Mouse (Mus musculus) heart, postnatal 36 days (tissue): Measurements from ENCODE around the gene Smim1. TPM values are rescaled to one million over a fixed set of nuclear protein-coding genes. Genes with fewer than 3 reads are reported as not detected.

Experiments
- DNase-seq, 2 experiments: peaks; one replicate each; pipeline ENCODE4 v3.0.0; 2021 to 2022
- intact Hi-C: fragments of 180-260 bp; cut with DNase I; formaldehyde crosslinking; loops from one replicate; pipeline ENCODE4 v1.15.1; 2025
- total RNA-seq, 2 experiments: library from RNA; stranded (reverse); gene quantifications; 2 replicates each; pipeline ENCODE4 v1.2.3; 2021

The Smim1 gene
- 1 to 10 TPM; 5.9 to 7.0 TPM for total RNA-seq

DNA sequence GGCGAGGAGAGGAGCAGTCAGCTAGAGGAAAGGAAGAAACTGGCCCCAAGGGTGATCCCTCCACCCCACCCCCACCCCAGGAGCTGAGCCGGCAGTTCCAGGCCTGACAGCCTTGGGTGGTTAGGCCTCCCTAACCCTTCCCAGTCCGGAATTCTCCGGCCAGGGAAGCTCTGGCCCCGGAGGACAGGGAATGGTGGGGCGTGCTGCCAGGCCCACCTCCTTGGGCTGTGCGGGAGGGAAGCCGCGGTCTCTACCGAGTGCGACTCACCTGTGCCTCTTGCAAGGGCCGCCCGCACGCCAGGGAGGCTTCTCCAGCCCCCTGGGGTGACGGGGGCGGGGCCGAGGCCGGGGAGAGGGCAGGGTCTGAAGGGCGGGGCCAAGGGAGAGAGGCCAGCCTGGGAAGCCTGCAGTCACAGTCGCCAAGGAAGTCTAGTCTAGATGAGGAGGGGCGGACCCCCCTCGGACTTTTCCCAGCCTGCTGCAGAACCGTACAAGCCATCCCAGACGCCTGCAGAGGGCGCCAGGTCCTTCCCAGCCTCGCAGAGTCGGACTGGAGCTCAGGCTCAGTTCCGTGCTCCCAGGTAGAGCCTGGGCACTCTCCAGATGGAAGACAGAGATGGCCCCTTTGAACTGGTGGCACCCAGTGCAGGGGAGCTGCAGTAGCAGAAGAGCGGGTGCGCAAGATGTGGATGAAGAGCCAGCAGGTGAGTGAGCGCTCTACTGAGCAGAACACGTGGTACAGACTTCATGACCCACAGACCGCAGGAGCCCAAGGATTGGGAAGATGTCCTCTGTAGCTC, at the start of gene Smim1:
Gene Smim1, minus strand, starts transcription at position 590 of the 800 bp plus-strand sequence.
- peak; percentile 63 to 69 for DNase-seq
- intact Hi-C loops, result no loop called here

DNA sequence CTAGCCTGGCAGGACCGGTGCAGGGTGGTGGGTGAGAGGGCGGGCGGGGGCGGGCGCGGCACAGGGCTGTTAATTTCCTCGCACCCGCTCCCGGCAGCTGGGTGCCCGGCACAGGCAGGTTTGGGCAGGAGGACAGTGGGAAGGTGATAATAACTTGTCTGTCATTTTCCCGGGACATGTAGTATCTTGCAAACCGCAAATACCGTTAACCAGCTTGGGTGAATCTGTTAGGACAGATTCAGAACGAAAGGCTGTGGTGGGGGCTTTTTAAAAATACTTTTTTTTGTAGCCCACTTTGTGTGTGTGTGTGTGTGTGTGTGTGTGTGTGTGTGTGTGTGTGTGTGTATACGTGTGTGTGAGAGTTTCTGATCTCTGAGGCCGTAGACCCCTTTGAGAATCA, 45.9 kb upstream of the Smim1 start:
- DNase-seq, result no peak
- intact Hi-C loops, result no loop called here

DNA sequence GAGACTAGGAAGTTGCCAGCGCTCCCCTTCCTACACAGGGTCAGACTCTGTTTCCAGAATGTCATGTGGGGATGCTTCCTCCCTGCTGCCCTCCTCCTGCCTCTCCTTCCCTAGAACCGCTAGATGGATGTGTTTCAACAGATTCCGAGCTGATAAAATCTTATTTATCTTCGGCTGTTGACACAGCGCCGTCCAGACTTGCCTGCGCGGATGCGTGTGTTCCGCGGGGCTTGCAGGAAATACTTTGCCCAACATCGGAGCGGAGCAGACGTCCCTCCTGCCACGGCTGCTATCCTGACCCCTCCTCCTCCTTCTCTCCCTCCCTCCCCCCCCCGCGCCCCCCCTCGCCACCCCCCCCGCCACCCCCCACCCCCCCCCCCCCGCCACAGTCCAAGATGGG, 45.5 kb upstream of the Smim1 start:
- intact Hi-C loops, result no loop called here

DNA sequence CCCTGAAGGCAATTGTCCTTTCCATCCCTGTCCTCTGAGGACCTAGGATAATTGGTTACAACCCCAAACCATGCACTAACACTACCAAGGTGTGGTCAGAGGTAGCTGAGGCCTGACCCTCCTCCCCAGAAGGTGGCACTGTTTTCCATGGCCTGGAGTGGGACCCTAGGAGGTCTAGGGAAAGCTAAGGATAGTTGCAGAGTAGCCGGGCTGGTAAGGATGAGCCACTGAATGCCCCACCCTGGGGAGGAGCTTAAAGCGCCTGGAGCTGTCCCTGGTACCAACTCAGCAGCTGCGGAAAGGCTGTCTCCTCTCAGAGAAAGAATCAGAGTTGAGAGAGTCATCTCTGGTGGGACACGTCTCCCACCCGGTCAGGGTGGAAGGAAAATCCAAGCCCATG, 44.9 kb upstream of the Smim1 start:
- DNase-seq, result peak in 1 of 2 experiments; percentile 9
- intact Hi-C loops, result no loop called here

More for the DNA sequence above, 45.5 kb upstream of the Smim1 start:
- DNase-seq, result no peak

DNA sequence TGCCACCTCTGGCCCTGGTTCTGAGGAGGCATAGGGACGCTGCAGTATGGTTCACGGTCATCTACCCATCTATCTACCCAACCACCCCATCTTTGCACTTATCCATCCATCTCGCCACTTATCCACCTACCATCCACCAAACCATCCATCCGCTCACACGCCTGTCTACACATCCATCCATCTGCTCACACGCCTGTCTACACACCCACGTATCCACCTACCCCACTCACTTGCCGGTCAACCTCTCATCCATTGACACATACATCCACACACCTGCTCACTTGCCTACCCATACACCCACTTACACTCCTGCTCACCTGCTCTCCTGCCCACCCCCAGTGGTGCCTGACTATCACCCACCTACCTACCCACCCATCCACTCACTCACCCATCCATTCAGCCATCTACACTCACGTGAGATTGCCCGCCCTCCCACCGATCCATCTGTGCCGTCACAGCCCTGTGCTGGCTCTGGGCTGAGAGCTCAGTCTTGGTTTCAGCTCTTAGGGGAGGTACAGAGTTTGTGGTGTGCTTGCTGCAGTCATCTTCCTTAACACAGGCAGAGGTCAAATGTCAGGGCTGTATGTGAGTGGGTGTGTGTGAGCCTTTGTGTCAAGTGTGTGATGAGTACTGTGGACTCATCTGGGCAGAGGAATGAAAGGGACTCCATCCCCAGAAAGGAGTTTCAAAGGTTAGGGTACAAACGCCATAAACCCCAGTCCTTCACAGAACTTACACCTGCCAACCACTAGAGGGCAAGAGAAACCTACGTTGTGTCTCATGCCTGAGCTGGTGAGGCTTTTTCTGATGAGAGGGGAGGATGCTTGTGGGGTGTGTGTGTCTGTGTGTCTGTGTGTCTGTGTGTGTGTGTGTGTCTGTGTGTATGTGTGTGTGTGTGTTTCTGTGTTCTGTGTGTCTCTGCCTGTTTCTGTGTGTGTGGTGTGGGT, 39.1 kb upstream of the Smim1 start:
- no peak for DNase-seq
- intact Hi-C loops, result loop anchor here (2.0 to 10.0 kb wide), 3 partner anchors 94 to 236 kb away; partner anchors contain the start of gene Arhgef16

DNA sequence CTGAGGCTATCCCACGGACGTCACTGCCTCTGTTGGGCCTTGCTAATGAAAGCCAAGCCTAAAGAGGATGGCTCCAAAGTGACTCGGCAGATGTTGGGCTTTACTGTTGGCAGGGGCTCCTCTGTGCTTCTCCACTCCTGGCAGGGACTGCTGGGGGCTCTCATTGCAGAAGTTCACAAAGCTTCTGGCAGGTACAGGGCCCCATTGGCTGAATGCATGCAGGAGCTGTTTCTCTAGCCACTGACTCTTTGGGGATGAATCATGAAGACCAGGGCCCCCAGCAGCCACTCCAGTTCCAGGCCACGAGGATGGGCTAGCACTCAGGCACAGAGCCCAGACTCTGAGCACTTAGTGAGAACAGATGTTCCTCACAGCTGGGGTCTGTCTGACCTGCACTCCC, 31.7 kb upstream of the Smim1 start:
- intact Hi-C loops, result no loop called here
- DNase-seq, result no peak

DNA sequence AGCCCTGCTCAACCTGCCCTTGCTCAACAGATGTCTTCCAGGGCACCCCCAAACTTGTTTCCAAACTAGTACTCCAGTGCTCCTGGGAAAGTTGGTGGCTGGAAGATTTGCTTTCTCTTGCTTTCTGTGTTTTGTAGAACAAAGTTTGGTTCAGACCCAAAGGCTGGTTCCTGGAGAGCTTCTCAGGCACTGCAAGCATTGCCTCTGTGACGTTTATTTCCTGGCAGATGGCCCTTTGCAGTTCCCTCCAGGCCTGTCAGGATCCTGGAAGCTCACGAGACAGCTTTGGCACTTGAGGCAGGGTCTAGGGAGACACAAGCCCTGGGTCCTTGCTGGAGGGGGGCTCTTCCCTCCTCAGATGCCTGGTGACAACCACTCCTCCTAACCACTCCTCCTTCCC, 30.6 kb upstream of the Smim1 start:
- peak in 1 of 2 experiments; percentile 13 for DNase-seq
- intact Hi-C loops, result no loop called here

DNA sequence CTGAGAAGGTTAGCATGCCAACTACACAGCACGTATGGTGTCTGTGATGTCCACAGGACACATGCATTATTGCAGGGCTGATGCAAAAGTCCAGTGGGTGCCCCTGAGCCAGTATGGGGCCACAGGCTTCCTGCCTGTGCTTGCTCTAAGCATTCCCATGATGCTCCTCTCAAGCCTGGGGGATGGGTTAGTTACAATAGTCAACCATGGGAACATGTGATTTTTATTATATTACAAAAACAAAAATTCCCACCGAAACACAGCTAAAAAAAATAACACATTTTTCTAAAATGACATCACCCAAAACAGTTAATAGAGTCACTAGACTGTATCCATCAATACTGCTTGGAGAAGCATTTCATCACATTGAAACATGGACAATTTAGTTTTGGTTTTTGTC, 30.0 kb upstream of the Smim1 start:
- no peak for DNase-seq
- intact Hi-C loops, result no loop called here

DNA sequence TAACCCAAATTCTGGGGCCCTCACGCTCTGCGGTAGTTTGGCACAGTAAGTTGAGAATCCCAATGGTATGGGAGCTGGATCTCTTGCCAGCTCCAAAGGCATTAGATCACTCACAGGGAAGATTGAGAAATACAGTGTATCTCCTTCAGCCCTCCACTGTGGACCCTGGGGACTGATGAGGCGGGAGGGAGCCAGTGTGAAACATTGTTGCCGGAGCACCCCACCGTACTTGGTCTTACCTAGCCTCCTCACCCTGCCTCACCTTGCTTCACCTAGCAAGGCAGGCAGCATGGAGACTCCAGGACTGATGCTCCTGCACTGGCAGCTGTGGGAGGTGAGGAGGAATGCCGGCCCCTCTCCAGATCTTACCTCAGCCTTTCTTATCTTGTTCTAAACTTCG, 29.5 kb upstream of the Smim1 start:
- intact Hi-C loops, result no loop called here
- peak; percentile 8 to 37 for DNase-seq

DNA sequence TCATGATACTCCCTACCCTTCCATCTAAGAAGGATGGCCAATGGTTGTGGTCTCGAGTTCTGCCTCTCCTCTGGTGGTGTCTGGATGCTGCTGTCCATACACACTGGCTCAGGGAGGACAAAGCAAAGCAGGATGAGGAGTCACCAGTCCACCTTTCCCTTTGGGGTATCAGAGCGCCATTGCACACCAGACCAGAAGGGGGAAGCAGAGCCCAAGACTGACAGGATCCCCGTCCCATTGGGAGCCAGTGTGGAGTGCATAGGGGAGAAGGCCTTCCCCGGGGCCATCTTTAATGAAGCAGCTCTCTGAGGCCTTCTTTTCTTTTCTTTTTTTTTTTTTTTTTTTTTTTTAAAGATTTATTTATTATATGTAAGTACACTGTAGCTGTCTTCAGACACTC, 27.0 kb upstream of the Smim1 start:
- intact Hi-C loops, result no loop called here
- no peak for DNase-seq

DNA sequence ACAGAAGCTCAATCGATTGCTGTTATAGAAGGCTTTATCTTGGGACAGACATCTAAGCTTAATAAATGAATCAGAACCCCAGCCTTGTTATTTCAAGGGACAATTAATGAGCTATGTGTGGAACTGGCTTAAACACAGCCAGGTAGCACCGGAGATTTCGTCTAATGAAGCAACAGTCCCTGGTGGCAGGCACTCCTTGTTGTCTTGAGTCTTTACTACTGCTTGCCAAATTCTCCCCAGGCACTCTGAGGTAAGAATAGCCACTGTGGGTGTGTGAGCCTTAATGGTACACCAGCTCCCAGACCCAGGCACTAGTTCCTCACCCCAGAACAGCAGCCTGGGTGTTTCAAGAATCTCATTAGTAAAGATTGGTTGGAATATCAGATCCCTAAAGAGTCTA, 25.4 kb upstream of the Smim1 start:
- DNase-seq, result no peak
- intact Hi-C loops, result no loop called here

DNA sequence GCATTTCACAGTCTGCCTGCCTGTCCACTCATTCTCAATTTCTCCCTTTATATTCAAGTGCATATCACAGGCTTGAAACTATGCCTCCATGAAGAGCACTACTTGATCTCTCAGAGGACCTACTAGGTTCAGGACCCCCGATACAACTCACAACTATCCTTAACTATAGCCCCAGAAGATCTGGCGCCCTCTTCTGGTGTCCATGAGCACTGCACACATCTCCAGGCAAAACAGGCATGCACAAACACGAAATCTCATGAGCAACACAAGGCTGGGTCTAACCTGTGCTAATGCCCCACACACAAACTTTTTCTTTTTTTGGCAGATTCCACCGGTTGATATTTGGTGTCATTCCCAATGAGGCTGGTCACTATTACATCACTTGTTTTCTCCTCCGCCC, 19.8 kb upstream of the Smim1 start:
- DNase-seq, result no peak
- intact Hi-C loops, result no loop called here

DNA sequence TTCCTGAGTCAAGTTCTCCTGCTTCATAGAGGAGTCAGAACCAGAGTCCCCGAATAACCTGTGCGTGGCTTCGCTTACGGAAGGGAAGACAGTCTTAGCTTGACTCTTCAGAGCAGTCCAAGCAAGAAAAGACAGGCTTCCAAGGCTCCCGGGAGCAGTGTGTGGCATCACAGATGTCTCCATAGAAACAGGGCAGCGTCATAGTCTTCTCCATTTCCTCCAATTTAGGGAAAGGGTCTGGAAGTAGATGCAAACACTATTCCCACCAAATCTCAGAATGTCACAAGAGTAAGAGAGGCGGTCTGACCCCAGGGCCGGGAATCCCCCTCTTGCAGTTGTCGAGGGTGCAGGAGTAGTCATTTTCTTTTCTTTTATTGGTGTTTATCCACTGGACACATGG, 16.5 kb upstream of the Smim1 start, which contains the start of gene Ccdc27:
Gene Ccdc27, minus strand, starts transcription at position 101 of the 400 bp plus-strand sequence.
- DNase-seq, result no peak
- intact Hi-C loops, result no loop called here

DNA sequence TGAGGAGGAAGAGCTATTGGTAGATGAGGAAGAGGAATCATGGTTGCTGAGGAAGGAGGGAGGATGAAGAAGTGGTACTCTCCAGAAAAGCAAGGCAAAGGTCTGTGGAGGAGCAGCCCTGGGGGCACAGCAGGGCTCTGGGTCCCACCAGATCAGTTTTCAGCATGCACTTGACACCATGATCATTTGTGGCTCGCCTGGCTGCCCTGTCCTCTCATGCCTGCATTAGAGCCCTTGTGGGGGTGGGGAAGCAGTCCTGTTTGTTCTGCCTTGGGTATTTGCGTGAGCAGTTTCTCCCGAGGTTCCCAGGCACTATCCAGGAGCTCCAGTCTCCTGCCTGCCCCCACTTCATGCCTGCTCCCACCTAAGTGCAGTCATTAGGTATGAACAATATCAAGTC, 11.1 kb upstream of the Smim1 start:
- DNase-seq, result no peak

DNA sequence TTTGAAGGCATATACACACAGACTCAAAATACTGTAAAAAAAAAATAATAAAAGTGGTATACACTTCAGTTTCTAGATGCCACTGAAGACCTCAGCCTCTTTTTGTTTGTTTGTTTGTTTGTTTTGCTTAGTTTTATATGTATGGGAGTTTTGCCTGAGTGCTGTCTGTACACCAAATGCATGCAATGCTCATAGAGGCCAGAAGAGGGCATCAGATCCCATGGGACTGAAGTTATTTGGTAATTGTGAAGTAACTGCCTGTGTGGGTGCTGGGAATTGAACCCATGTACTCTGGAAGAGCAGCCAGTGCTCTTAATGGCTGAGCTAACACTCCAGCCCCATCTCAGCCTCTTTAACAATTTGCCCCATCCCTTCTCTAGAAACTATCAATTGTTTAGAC, 2.6 kb upstream of the Smim1 start:
- intact Hi-C loops, result no loop called here
- DNase-seq, result no peak

More for the DNA sequence above, 11.1 kb upstream of the Smim1 start:
- intact Hi-C loops, result no loop called here

DNA sequence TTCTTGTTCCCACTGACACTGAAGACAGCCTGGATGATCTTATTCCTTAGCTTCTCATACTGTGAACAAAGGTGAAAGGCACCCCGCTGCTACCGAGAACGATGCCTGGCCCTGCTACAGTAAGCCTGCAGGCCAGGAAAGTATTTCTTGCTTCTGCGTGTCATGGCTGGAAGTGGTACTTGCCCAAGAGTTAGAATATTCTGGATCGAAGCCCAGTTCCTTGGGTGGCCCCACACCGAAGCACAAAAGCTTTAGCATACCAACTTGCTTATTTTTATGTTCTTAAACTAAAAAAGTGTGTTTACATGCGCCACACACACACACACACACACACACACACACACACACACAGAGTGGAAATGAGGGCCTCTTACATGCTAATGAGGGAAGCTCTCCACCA, 2.0 kb upstream of the Smim1 start:
- intact Hi-C loops, result no loop called here
- no peak for DNase-seq

DNA sequence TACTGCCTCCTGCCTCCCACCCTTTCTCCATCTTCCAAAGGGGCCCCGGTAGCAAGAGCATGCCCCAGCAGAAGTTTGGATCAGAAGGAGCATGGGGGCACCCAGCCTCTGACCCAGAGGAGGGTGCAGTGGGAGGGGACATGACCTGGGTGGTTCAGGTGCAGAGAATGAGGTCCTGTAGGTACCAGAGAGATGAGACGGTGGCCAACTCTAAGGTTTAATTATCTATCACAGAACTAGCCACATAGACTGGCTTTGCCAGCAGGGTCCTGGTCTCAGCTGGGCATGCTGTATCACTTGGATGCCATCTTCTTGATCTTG, 371 bp upstream of the Smim1 start:
- no peak for DNase-seq
- intact Hi-C loops, result no loop called here

DNA sequence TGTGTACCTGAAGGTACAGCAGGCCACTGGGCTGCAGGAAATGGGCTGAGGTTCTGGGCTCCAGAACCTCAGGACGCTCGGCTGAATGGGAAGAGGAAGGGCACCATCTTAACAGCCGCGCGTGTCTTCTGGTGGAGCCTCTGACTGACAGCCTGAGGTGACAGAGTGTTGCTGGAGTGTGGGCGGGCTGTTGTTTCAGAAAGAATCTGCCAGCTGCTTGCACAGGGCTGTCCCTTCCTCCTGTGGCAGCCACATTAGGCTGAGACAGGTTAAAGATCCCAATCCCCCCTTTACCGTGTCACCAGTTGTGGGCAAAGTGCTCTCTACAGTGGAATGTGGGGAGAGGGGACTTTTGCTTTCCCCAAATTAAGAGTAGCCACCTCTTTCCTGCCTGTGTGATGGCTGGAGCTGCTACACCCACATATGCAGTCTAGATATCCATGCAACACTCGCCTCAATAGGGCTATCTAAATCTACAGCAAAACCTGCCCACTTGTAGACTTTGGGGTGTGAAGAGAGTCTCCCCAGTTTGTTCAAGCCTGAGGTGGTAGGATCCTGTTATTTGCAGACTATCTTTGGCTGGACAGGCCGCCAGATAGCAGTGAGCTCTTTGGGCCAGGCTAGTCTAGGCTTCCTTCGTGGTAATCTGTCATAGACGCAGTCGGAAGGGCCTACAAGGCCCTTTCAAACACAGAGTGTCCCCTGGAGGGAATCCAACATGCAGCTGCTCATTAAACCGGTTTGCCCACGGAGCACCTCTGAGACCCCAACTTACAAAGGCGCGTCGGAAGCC, 1.1 kb downstream of the Smim1 start:
- no peak for DNase-seq
- intact Hi-C loops, result no loop called here

DNA sequence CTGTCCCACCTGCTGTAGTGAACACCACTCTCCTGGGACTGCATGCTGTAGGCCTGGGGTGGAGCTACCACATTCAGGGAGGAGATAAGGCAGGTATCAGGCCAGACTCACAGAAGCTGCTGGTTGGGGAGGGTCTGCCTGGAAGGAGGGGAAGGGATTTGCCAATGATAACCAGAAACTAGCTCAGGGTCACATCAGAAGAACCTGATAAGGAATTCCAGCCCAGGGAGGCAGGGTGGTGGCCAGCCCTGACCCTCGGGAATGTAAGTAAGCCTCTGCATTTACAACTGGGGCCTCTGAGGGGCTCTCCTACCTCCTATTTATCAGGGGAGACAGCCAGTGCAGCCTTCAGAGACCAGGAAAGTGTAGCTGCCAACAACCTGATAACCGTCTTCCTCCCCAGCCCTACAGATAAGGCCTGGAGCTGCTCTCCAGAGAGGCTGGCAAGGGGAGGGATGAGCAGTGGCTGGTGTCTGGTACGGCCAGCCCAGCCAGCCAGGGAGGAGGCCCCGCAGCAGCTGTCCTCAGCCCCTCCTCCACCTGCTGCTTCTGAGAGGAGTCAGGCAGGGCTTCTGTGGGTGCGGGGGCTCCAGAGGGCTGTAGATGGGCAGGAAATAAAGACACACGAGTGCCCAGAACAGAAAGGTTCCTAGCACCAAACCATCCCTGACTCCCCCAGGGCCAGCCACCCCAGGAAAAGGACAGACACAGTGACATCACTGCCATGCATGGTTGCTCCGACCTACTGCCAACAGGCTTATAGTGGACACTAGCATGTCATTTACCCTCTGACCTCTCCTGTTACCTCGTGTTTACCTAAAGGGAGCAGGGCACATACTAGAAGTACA, 2.1 kb downstream of the Smim1 start:
- no peak for DNase-seq
- intact Hi-C loops, result no loop called here

DNA sequence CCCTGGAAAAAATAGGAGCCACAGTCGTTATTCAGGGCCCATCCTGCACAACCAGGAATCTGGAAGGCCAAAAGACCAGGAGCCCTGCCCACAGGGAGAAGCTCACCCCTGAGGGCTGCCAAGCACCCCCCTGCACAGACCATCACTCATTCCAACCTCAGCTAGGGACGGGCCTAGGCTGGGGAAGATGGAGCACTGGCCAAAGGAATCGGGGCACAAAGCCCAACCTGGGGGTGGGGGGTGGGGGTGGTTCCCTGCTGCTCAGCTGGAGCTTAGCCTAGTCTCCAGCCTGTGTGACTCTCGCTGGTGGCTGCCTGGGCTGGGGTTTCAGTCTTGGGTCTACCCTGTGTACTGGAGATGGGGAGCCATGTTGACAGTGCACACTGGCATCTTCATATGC, 3.2 kb downstream of the Smim1 start:
- no peak for DNase-seq
- intact Hi-C loops, result no loop called here
